In genomic region chr5:36986617-36987016, GRCm38 (mm10) we compare ENCODE assay signal across 16 mouse cellular contexts.
"Had no signal": no experiment of that assay in that cellular context is flagged by ENCODE, and none has a peak within 500 bp of the region (broad histone marks: within the 10 kb centered on the region; RNA-seq: fewer than 3 reads in every experiment).

No protein-coding gene starts in this region.

- ATAC-seq: inflammation-experienced regulatory T-cells, adult 6 months; intestine, embryonic 16.5 days; liver, postnatal 0 days; lung, postnatal 0 days; midbrain, embryonic 16.5 days had no signal

- H3K9me3 ChIP-seq: limb, embryonic 12.5 days; limb, embryonic 15.5 days; midbrain, embryonic 12.5 days had no signal

- H3K9ac ChIP-seq: limb, embryonic 12.5 days; limb, embryonic 15.5 days; liver, embryonic 14.5 days; liver, postnatal 0 days; lung, embryonic 14.5 days; midbrain, embryonic 12.5 days had no signal

- DNase-seq: kidney, adult 9 months; left cerebral cortex, postnatal 4 days; liver, postnatal 0 days; lung, embryonic 14.5 days; thymus, adult 18-20 months; thymus, postnatal 36 days had no signal

- H3K27me3 ChIP-seq: limb, embryonic 15.5 days had no signal

- H3K4me2 ChIP-seq: limb, embryonic 12.5 days; limb, embryonic 15.5 days; liver, embryonic 11.5 days; lung, embryonic 14.5 days had no signal

- H3K36me3 ChIP-seq: limb, embryonic 12.5 days; midbrain, embryonic 12.5 days had no signal

- H3K4me3 ChIP-seq: limb, embryonic 12.5 days; limb, embryonic 15.5 days; midbrain, embryonic 12.5 days had no signal

- H3K27ac ChIP-seq: limb, embryonic 12.5 days; limb, embryonic 15.5 days; liver, embryonic 14.5 days; macrophage; midbrain, embryonic 12.5 days had no signal
